Mouse (Mus musculus) intestine, postnatal 0 days (tissue): Measurements from ENCODE around the gene Tmem97. TPM values are rescaled to one million over a fixed set of nuclear protein-coding genes. Genes with fewer than 3 reads are reported as not detected.
"Not testable (repeated sequence)": the region's sequence is repeated elsewhere in the genome, so short reads cannot be mapped to it uniquely, and the experiment has no call there.

Source experiments
- ATAC-seq: fragments of 200-750 bp; cut with Nextera tagmentation; 2 replicates; pipeline ENCODE4 v1.8.0; 2017; ENCODE audit warnings: mild to moderate bottlenecking, moderate TSS enrichment, moderate library complexity
- H3K27ac ChIP-seq: fragments of 300-500 bp; sonication (generic); 2 replicates; pipeline ENCODE4 v1.5.1; 2014; ENCODE audit warnings: mild to moderate bottlenecking, low read depth, low read length, moderate library complexity
- H3K27me3 ChIP-seq: fragments of 300-500 bp; sonication (generic); replicated peaks from 2 replicates; pipeline ENCODE4 v1.6.1; 2014; ENCODE audit warnings: low read length, mixed read lengths; ENCODE audit not compliant: control insufficient read depth, insufficient read depth
- H3K36me3 ChIP-seq: fragments of 300-500 bp; sonication (generic); 2 replicates; pipeline ENCODE4 v1.6.1; 2014; ENCODE audit warnings: mild to moderate bottlenecking, moderate library complexity; ENCODE audit not compliant: control insufficient read depth, insufficient read depth
- H3K4me1 ChIP-seq: fragments of 300-500 bp; sonication (generic); replicated peaks from 2 replicates; pipeline ENCODE4 v1.6.1; 2014; ENCODE audit warnings: antibody characterized with exemption, low read length, mixed read lengths; ENCODE audit not compliant: control insufficient read depth, insufficient read depth
- H3K4me2 ChIP-seq: fragments of 300-500 bp; sonication (generic); replicated peaks from 2 replicates; pipeline ENCODE4 v1.6.1; 2014; ENCODE audit warnings: low read depth, mild to moderate bottlenecking, moderate library complexity
- H3K4me3 ChIP-seq: fragments of 300-500 bp; sonication (generic); 2 replicates; pipeline ENCODE4 v1.5.1; 2014; ENCODE audit warnings: low read depth, low read length
- H3K9ac ChIP-seq: fragments of 300-500 bp; sonication (generic); 2 replicates; pipeline ENCODE4 v1.6.1; 2014; ENCODE audit warnings: mild to moderate bottlenecking, low read depth, low read length
- H3K9me3 ChIP-seq: fragments of 300-500 bp; sonication (generic); 2 replicates; pipeline ENCODE4 v1.6.1; 2016; ENCODE audit warnings: mixed run types; ENCODE audit not compliant: control insufficient read depth
- CTCF ChIP-seq: sonication (generic); IDR thresholded peaks from 2 replicates; pipeline ENCODE4 v1.5.1; 2016; ENCODE audit warnings: low read depth, mild to moderate bottlenecking, control low read depth, antibody characterized with exemption, moderate library complexity
- WGBS: fragments of 180-500 bp; shearing (Covaris S2); extraction: QIAGEN DNeasy Blood & Tissue Kit; methylation state at CpG from one replicate; pipeline ENCODE4 v1.1.7; 2014; 5-methylcytosine and 5-hydroxymethylcytosine counted together
- polyA plus RNA-seq: library from polyadenylated mRNA; unstranded; fragments of >200 nt; fragmentation: Nextera tagmentation; extraction: Ambion mirVana; gene quantifications from 2 replicates; pipeline ENCODE4 v1.2.1, GENCODE M21; 2015

Tmem97 gene
- polyA plus RNA-seq, 1 experiment from 2014 or later, result 83.9 TPM

- H3K9ac ChIP-seq, result no peak overlapping the region
- no peak overlapping the region for H3K27ac ChIP-seq
- no peak overlapping the region for H3K4me3 ChIP-seq
- no peaks in the 10 kb centered on the region for H3K4me1 ChIP-seq
- peak; percentile 45 for TF ChIP-seq CTCF
- H3K4me2 ChIP-seq, result no peak overlapping the region
- H3K27me3 ChIP-seq, result no peaks in the 10 kb centered on the region
- WGBS, result 92% methylated on average over 7 of the region's 7 CpGs
- H3K36me3 ChIP-seq, result peaks cover 32% of the 10 kb centered on the region
- H3K9me3 ChIP-seq, result no peaks in the 10 kb centered on the region
- no peak for ATAC-seq
Measured at GRCm38 (mm10) chr11:78544449-78545111, 6.0 kb downstream of the Tmem97 start.

- ATAC-seq, result no peak
- TF ChIP-seq CTCF, result no peak
- H3K4me1 ChIP-seq, result peaks cover 4% of the 10 kb centered on the region
- no peak overlapping the region for H3K4me2 ChIP-seq
- H3K9me3 ChIP-seq, result no peaks in the 10 kb centered on the region
- H3K36me3 ChIP-seq, result peaks cover 38% of the 10 kb centered on the region
- H3K9ac ChIP-seq, result no peak overlapping the region
- 87% methylated on average over 3 of the region's 3 CpGs for WGBS
- H3K27ac ChIP-seq, result no peak overlapping the region
- no peak overlapping the region for H3K4me3 ChIP-seq
- H3K27me3 ChIP-seq, result no peaks in the 10 kb centered on the region
Measured at GRCm38 (mm10) chr11:78540358-78540757, 10.2 kb downstream of the Tmem97 start.

- Histone ChIP-seq H3K27me3 (no peaks in the 10 kb centered on the region), H3K36me3 (peaks cover 32% of the 10 kb centered on the region), H3K9me3 (no peaks in the 10 kb centered on the region), H3K4me1 (peaks cover 12% of the 10 kb centered on the region), H3K4me3 (peak overlapping the region; percentile 85), H3K4me2 (peak overlapping the region; percentile 83), H3K9ac (peak overlapping the region; percentile 87), H3K27ac (peak overlapping the region; percentile 97)
- ATAC-seq, result 0 out of 2 replicates have a peak, but pooled peaks have one; percentile 0
- WGBS, result 1% methylated on average over 14 of the region's 14 CpGs
- no peak for TF ChIP-seq CTCF
Measured at GRCm38 (mm10) chr11:78536690-78537084, 13.9 kb downstream of the Tmem97 start.

- Histone ChIP-seq H3K27ac (peak within 1 kb of the TSS; percentile 97), H3K9me3 (no peaks in the 10 kb centered on the region), H3K4me1 (peaks cover 12% of the 10 kb centered on the region), H3K27me3 (no peaks in the 10 kb centered on the region), H3K36me3 (peaks cover 34% of the 10 kb centered on the region), H3K9ac (peak within 1 kb of the TSS; percentile 87), H3K4me3 (peak within 1 kb of the TSS; percentile 85), H3K4me2 (peak within 1 kb of the TSS; percentile 83)
- TF ChIP-seq CTCF, result no peak
- peak; percentile 93 for ATAC-seq
- WGBS, result under 1% methylated on average over 52 of the region's 52 CpGs
Measured at GRCm38 (mm10) chr11:78536080-78536689, 14.4 kb downstream of the Tmem97 start, which contains the start of the genes Tnfaip1 and Ift20. Gene Tnfaip1 (minus strand): TSS chr11:78536332. Gene Ift20 (plus strand): TSS chr11:78536361.

- Histone ChIP-seq H3K27me3 (no peaks in the 10 kb centered on the region), H3K4me2 (peak overlapping the region; percentile 75), H3K9me3 (no peaks in the 10 kb centered on the region), H3K27ac (peak overlapping the region; percentile 97), H3K4me3 (peak overlapping the region; percentile 85), H3K36me3 (peaks cover 31% of the 10 kb centered on the region), H3K9ac (peak overlapping the region; percentile 64), H3K4me1 (peaks cover 12% of the 10 kb centered on the region)
- ATAC-seq, result peak; percentile 46
- under 1% methylated on average over 23 of the region's 23 CpGs for WGBS
- TF ChIP-seq CTCF, result no peak
Measured at GRCm38 (mm10) chr11:78535376-78536079, 15.0 kb downstream of the Tmem97 start.

GRCm38 (mm10) chr11:78534516-78534915 is 16.1 kb downstream of the Tmem97 start:
- H3K27me3 ChIP-seq, result no peaks in the 10 kb centered on the region
- ATAC-seq, result no peak
- TF ChIP-seq CTCF, result peak; percentile 46
- peaks cover 12% of the 10 kb centered on the region for H3K4me1 ChIP-seq
- H3K9ac ChIP-seq, result 0 out of 2 replicates have a peak overlapping the region, but pooled peaks have one; percentile 64
- peak overlapping the region; percentile 75 for H3K4me2 ChIP-seq
- H3K4me3 ChIP-seq, result peak overlapping the region; percentile 85
- H3K36me3 ChIP-seq, result peaks cover 30% of the 10 kb centered on the region
- 79% methylated on average over 4 of the region's 4 CpGs for WGBS
- 0 out of 2 replicates have a peak overlapping the region, but pooled peaks have one; percentile 97 for H3K27ac ChIP-seq
- no peaks in the 10 kb centered on the region for H3K9me3 ChIP-seq

GRCm38 (mm10) chr11:78531515-78531914 is 19.1 kb downstream of the Tmem97 start:
- peaks cover 45% of the 10 kb centered on the region for H3K36me3 ChIP-seq
- ATAC-seq, H3K4me2 ChIP-seq, H3K4me1 ChIP-seq, H3K9ac ChIP-seq, H3K9me3 ChIP-seq, H3K4me3 ChIP-seq, H3K27me3 ChIP-seq, H3K27ac ChIP-seq: not testable (repeated sequence)
- 86% methylated on average over 10 of the region's 10 CpGs for WGBS
